9 mouse cellular contexts compared by ENCODE assay signal in genomic region chr10:80747410-80747809, GRCm38 (mm10). TPM values are rescaled to one million over a fixed set of nuclear protein-coding genes. Genes with fewer than 3 reads are reported as not detected.
DNase-seq lines count a peak whose midpoint lies in the region; ATAC-seq and TF ChIP-seq lines count a peak whose summit lies in the region.
"Had no signal": no experiment of that assay in that cellular context is flagged by ENCODE, and none has a peak within 500 bp of the region (broad histone marks: within the 10 kb centered on the region; RNA-seq: fewer than 3 reads in every experiment).

No protein-coding gene starts in this region.

- 17% methylated on average over 3 of the region's 3 CpGs for WGBS in kidney, embryonic 14.5 days
- 16% methylated on average over 3 of the region's 3 CpGs for WGBS in forebrain, embryonic 14.5 days
- 16% methylated on average over 3 of the region's 3 CpGs for WGBS in hindbrain, postnatal 0 days
- 14% methylated on average over 3 of the region's 3 CpGs for WGBS in limb, embryonic 11.5 days
- 12% methylated on average over 3 of the region's 3 CpGs for WGBS in olfactory bulb, adult 2 months

- H3K27ac ChIP-seq in kidney, embryonic 14.5 days (ENCODE audit: low read depth, low read length), result no peak overlapping the region
- no peak overlapping the region for H3K27ac ChIP-seq in forebrain, embryonic 14.5 days (ENCODE audit: low read depth, low read length)
- H3K27ac ChIP-seq in hindbrain, postnatal 0 days, result no peak overlapping the region
- H3K27ac ChIP-seq in limb, embryonic 11.5 days (replicated peaks; ENCODE audit: low read depth, low read length), result no peak overlapping the region
- H3K27ac ChIP-seq in olfactory bulb, adult 2 months (ENCODE audit: insufficient read depth, low read depth, low read length), result no peak overlapping the region
- H3K27ac ChIP-seq: embryonic facial prominence, embryonic 12.5 days had no signal

- H3K4me3 ChIP-seq in kidney, embryonic 14.5 days (ENCODE audit: low read length), result no peak overlapping the region
- H3K4me3 ChIP-seq in forebrain, embryonic 14.5 days (ENCODE audit: low read depth, low read length), result no peak overlapping the region
- no peak overlapping the region for H3K4me3 ChIP-seq in hindbrain, postnatal 0 days (ENCODE audit: low read length)
- no peak overlapping the region for H3K4me3 ChIP-seq in limb, embryonic 11.5 days (ENCODE audit: low read depth, low read length)
- no peak overlapping the region for H3K4me3 ChIP-seq in olfactory bulb, adult 2 months (ENCODE audit: insufficient read depth, low read depth, low read length)
- H3K4me3 ChIP-seq: embryonic facial prominence, embryonic 12.5 days had no signal

- H3K4me2 ChIP-seq in kidney, embryonic 14.5 days (replicated peaks; ENCODE audit: low read depth, low read length), result no peak overlapping the region
- no peak overlapping the region for H3K4me2 ChIP-seq in forebrain, embryonic 14.5 days (ENCODE audit: low read length)
- H3K4me2 ChIP-seq in hindbrain, postnatal 0 days (ENCODE audit: low read depth, low read length), result no peak overlapping the region
- H3K4me2 ChIP-seq in limb, embryonic 11.5 days (ENCODE audit: low read depth, severe bottlenecking), result no peak overlapping the region
- H3K4me2 ChIP-seq: embryonic facial prominence, embryonic 12.5 days had no signal

- DNase-seq in kidney, adult 11 months, result peak; percentile 65
- DNase-seq in brain, adult 2 months (ENCODE audit: low read depth, low spot score), result peak; percentile 94
- DNase-seq in forebrain, embryonic 14.5 days (ENCODE audit: low spot score), result peak; percentile 73
- DNase-seq in hindbrain, postnatal 0 days (ENCODE audit: low spot score), result peak; percentile 80
- DNase-seq in limb, embryonic 11.5 days (ENCODE audit: low spot score), result peak; percentile 85
- peak; percentile 57 for DNase-seq in testis, postnatal 14 days (ENCODE audit: low spot score)

- no peak for TF ChIP-seq POLR2A in olfactory bulb, adult 2 months (IDR thresholded peaks at IDR 0.05; ENCODE audit: insufficient read depth, low read depth, low read length)

- H3K27me3 ChIP-seq in kidney, embryonic 14.5 days (ENCODE audit: control insufficient read depth, insufficient read depth, low read length), result no peaks in the 10 kb centered on the region
- no peaks in the 10 kb centered on the region for H3K27me3 ChIP-seq in forebrain, embryonic 14.5 days (replicated peaks; ENCODE audit: control insufficient read depth, insufficient read depth, low read length)
- no peaks in the 10 kb centered on the region for H3K27me3 ChIP-seq in hindbrain, postnatal 0 days (ENCODE audit: insufficient read depth, low read length)
- no peaks in the 10 kb centered on the region for H3K27me3 ChIP-seq in limb, embryonic 11.5 days (ENCODE audit: control insufficient read depth, insufficient read depth, low read length)
- H3K27me3 ChIP-seq: embryonic facial prominence, embryonic 12.5 days had no signal

- no peaks in the 10 kb centered on the region for H3K36me3 ChIP-seq in kidney, embryonic 14.5 days (ENCODE audit: control insufficient read depth, insufficient read depth, low read length)
- no peaks in the 10 kb centered on the region for H3K36me3 ChIP-seq in forebrain, embryonic 14.5 days (ENCODE audit: control insufficient read depth, insufficient read depth, low read length)
- H3K36me3 ChIP-seq in hindbrain, postnatal 0 days (ENCODE audit: insufficient read depth, low read length), result no peaks in the 10 kb centered on the region
- H3K36me3 ChIP-seq in limb, embryonic 11.5 days (ENCODE audit: control insufficient read depth, insufficient read depth, low read length), result no peaks in the 10 kb centered on the region
- H3K36me3 ChIP-seq: embryonic facial prominence, embryonic 12.5 days had no signal

- no peak for ATAC-seq in kidney, embryonic 14.5 days (ENCODE audit: low FRiP score, low TSS enrichment)
- ATAC-seq in forebrain, embryonic 14.5 days, result no peak
- peak; percentile 46; the same call in 1 of the 2 replicates for ATAC-seq in hindbrain, postnatal 0 days
- ATAC-seq in limb, embryonic 11.5 days (ENCODE audit: insufficient number of reproducible peaks, low FRiP score, low TSS enrichment, low read depth), result no peak

- TF ChIP-seq CTCF in hindbrain, postnatal 0 days (IDR thresholded peaks at IDR 0.05; ENCODE audit: low read depth), result peak; percentile 97
- TF ChIP-seq CTCF in olfactory bulb, adult 2 months (IDR thresholded peaks at IDR 0.05; ENCODE audit: insufficient read depth, low read depth, low read length), result peak; percentile 59; the same call in 1 of the 2 replicates

- peaks cover 13% of the 10 kb centered on the region for H3K4me1 ChIP-seq in kidney, embryonic 14.5 days (ENCODE audit: control insufficient read depth, insufficient read depth, low read length)
- peaks cover 9% of the 10 kb centered on the region; the same call in 1 of the 2 replicates for H3K4me1 ChIP-seq in forebrain, embryonic 14.5 days (ENCODE audit: control insufficient read depth, insufficient read depth, low read length)
- H3K4me1 ChIP-seq in hindbrain, postnatal 0 days (ENCODE audit: insufficient read depth, low read length), result peaks cover 8% of the 10 kb centered on the region; the same call in 1 of the 2 replicates
- H3K4me1 ChIP-seq in limb, embryonic 11.5 days (ENCODE audit: control insufficient read depth, insufficient read depth, low read length), result peaks cover 8% of the 10 kb centered on the region
- peaks cover 24% of the 10 kb centered on the region for H3K4me1 ChIP-seq in olfactory bulb, adult 2 months (ENCODE audit: control insufficient read depth, insufficient read depth, low read length)

- no peak overlapping the region for H3K9ac ChIP-seq in kidney, embryonic 14.5 days (ENCODE audit: low read depth, low read length)
- H3K9ac ChIP-seq in forebrain, embryonic 14.5 days (ENCODE audit: low read length), result no peak overlapping the region
- no peak overlapping the region for H3K9ac ChIP-seq in hindbrain, postnatal 0 days (replicated peaks; ENCODE audit: low read length)
- H3K9ac ChIP-seq in limb, embryonic 11.5 days (ENCODE audit: low read length), result no peak overlapping the region
- H3K9ac ChIP-seq: embryonic facial prominence, embryonic 12.5 days had no signal

- H3K9me3 ChIP-seq in kidney, embryonic 14.5 days (ENCODE audit: control insufficient read depth, low read length), result no peaks in the 10 kb centered on the region
- no peaks in the 10 kb centered on the region for H3K9me3 ChIP-seq in forebrain, embryonic 14.5 days (replicated peaks; ENCODE audit: control insufficient read depth, low read length)
- no peaks in the 10 kb centered on the region for H3K9me3 ChIP-seq in hindbrain, postnatal 0 days (ENCODE audit: low read length)
- no peaks in the 10 kb centered on the region for H3K9me3 ChIP-seq in limb, embryonic 11.5 days (ENCODE audit: control insufficient read depth, low read length)
- H3K9me3 ChIP-seq: embryonic facial prominence, embryonic 12.5 days had no signal

RNA-seq across cellular contexts. Expression of gene Ap3d1, which starts 5.3 kb away (rescaled TPM):
- polyA plus RNA-seq in kidney, embryonic 14.5 days (2014; fragmentation: Nextera tagmentation; extraction: Ambion mirVana), result 70.8 and 80.6 TPM in 2 replicates
- polyA plus RNA-seq in forebrain, embryonic 14.5 days (2014; fragmentation: Nextera tagmentation; extraction: Ambion mirVana), result 81.0 and 99.5 TPM in 2 replicates
- total RNA-seq in hindbrain, postnatal 0 days (2014; rRNA removed), result 195 and 201 TPM in 2 replicates
- 99.2 and 99.7 TPM in 2 replicates for polyA plus RNA-seq in hindbrain, postnatal 0 days (2015; fragmentation: Nextera tagmentation; extraction: Ambion mirVana)
- polyA plus RNA-seq in limb, embryonic 11.5 days (2014; fragmentation: Nextera tagmentation; extraction: Ambion mirVana), result 67.8 and 68.5 TPM in 2 replicates
- 105 TPM in 1 of 2 replicates, not detected in the other for polyA plus RNA-seq in olfactory bulb, adult 2 months (2012; ENCODE audit: insufficient read depth, insufficient read length, low replicate concordance, missing spikeins)

RNA-seq across cellular contexts. Expression of gene Dot1l, which starts 7.6 kb away (rescaled TPM):
- 21.9 and 29.2 TPM in 2 replicates for polyA plus RNA-seq in kidney, embryonic 14.5 days (2014; fragmentation: Nextera tagmentation; extraction: Ambion mirVana)
- polyA plus RNA-seq in forebrain, embryonic 14.5 days (2014; fragmentation: Nextera tagmentation; extraction: Ambion mirVana), result 13.6 and 19.3 TPM in 2 replicates
- total RNA-seq in hindbrain, postnatal 0 days (2014; rRNA removed), result 27.2 and 27.7 TPM in 2 replicates
- polyA plus RNA-seq in hindbrain, postnatal 0 days (2015; fragmentation: Nextera tagmentation; extraction: Ambion mirVana), result 10.3 and 12.6 TPM in 2 replicates
- 23.0 and 27.8 TPM in 2 replicates for polyA plus RNA-seq in limb, embryonic 11.5 days (2014; fragmentation: Nextera tagmentation; extraction: Ambion mirVana)
- polyA plus RNA-seq in olfactory bulb, adult 2 months (2012; ENCODE audit: insufficient read depth, insufficient read length, low replicate concordance, missing spikeins), result 106 and 235 TPM in 2 replicates

RNA-seq across cellular contexts. Expression of gene Izumo4, which starts 45.4 kb away (rescaled TPM):
- polyA plus RNA-seq in kidney, embryonic 14.5 days (2014; fragmentation: Nextera tagmentation; extraction: Ambion mirVana), result 8.5 and 14.6 TPM in 2 replicates
- polyA plus RNA-seq in forebrain, embryonic 14.5 days (2014; fragmentation: Nextera tagmentation; extraction: Ambion mirVana), result 16.0 and 21.5 TPM in 2 replicates
- 31.1 and 31.6 TPM in 2 replicates for total RNA-seq in hindbrain, postnatal 0 days (2014; rRNA removed)
- 46.7 and 52.2 TPM in 2 replicates for polyA plus RNA-seq in hindbrain, postnatal 0 days (2015; fragmentation: Nextera tagmentation; extraction: Ambion mirVana)
- polyA plus RNA-seq in limb, embryonic 11.5 days (2014; fragmentation: Nextera tagmentation; extraction: Ambion mirVana), result 4.8 and 5.0 TPM in 2 replicates
- not detected in 2 replicates for polyA plus RNA-seq in olfactory bulb, adult 2 months (2012; ENCODE audit: insufficient read depth, insufficient read length, low replicate concordance, missing spikeins)

RNA-seq across cellular contexts. Expression of gene Mob3a, which starts 45.6 kb away (rescaled TPM):
- 23.3 and 34.4 TPM in 2 replicates for polyA plus RNA-seq in kidney, embryonic 14.5 days (2014; fragmentation: Nextera tagmentation; extraction: Ambion mirVana)
- 35.7 and 37.2 TPM in 2 replicates for polyA plus RNA-seq in forebrain, embryonic 14.5 days (2014; fragmentation: Nextera tagmentation; extraction: Ambion mirVana)
- 68.3 and 76.4 TPM in 2 replicates for total RNA-seq in hindbrain, postnatal 0 days (2014; rRNA removed)
- 37.2 and 38.8 TPM in 2 replicates for polyA plus RNA-seq in hindbrain, postnatal 0 days (2015; fragmentation: Nextera tagmentation; extraction: Ambion mirVana)
- polyA plus RNA-seq in limb, embryonic 11.5 days (2014; fragmentation: Nextera tagmentation; extraction: Ambion mirVana), result 44.0 and 48.6 TPM in 2 replicates
- not detected in 2 replicates for polyA plus RNA-seq in olfactory bulb, adult 2 months (2012; ENCODE audit: insufficient read depth, insufficient read length, low replicate concordance, missing spikeins)

RNA-seq across cellular contexts. Expression of gene Sf3a2, which starts 50.6 kb away (rescaled TPM):
- polyA plus RNA-seq in kidney, embryonic 14.5 days (2014; fragmentation: Nextera tagmentation; extraction: Ambion mirVana), result 101 and 102 TPM in 2 replicates
- 66.6 and 71.7 TPM in 2 replicates for polyA plus RNA-seq in forebrain, embryonic 14.5 days (2014; fragmentation: Nextera tagmentation; extraction: Ambion mirVana)
- total RNA-seq in hindbrain, postnatal 0 days (2014; rRNA removed), result 14.2 and 22.0 TPM in 2 replicates
- polyA plus RNA-seq in hindbrain, postnatal 0 days (2015; fragmentation: Nextera tagmentation; extraction: Ambion mirVana), result 48.7 and 53.2 TPM in 2 replicates
- polyA plus RNA-seq in limb, embryonic 11.5 days (2014; fragmentation: Nextera tagmentation; extraction: Ambion mirVana), result 122 and 130 TPM in 2 replicates
- polyA plus RNA-seq in olfactory bulb, adult 2 months (2012; ENCODE audit: insufficient read depth, insufficient read length, low replicate concordance, missing spikeins), result not detected in 2 replicates
